Mouse (Mus musculus) heart, embryonic 16.5 days (tissue): Measurements from ENCODE around the gene Lmo1. TPM values are rescaled to one million over a fixed set of nuclear protein-coding genes. Genes with fewer than 3 reads are reported as not detected.

Experiments
- ATAC-seq: fragments of 200-750 bp; cut with Nextera tagmentation; replicated peaks from 2 replicates; pipeline ENCODE4 v1.8.0; 2017; ENCODE audit warnings: moderate number of reproducible peaks; ENCODE audit not compliant: insufficient read depth, low FRiP score; ENCODE audit errors: extremely low read depth
- H3K27ac ChIP-seq: fragments of 300-500 bp; sonication (generic); 2 replicates; pipeline ENCODE4 v1.5.1; 2014; ENCODE audit warnings: mild to moderate bottlenecking, low read length, control low read depth, moderate library complexity
- H3K27me3 ChIP-seq: fragments of 300-500 bp; sonication (generic); 2 replicates; pipeline ENCODE4 v1.6.1; 2014; ENCODE audit warnings: low read length, mixed read lengths; ENCODE audit not compliant: control insufficient read depth, insufficient read depth
- H3K36me3 ChIP-seq: fragments of 300-500 bp; sonication (generic); 2 replicates; pipeline ENCODE4 v1.6.1; 2014; ENCODE audit not compliant: control insufficient read depth, insufficient read depth
- H3K4me1 ChIP-seq: fragments of 300-500 bp; sonication (generic); 2 replicates; pipeline ENCODE4 v1.6.1; 2014; ENCODE audit warnings: low read length, mixed read lengths; ENCODE audit not compliant: control insufficient read depth, insufficient read depth
- H3K4me2 ChIP-seq: fragments of 300-500 bp; sonication (generic); 2 replicates; pipeline ENCODE4 v1.6.1; 2014; ENCODE audit warnings: low read depth, mild to moderate bottlenecking, control low read depth, low read length
- H3K4me3 ChIP-seq: fragments of 300-500 bp; sonication (generic); 2 replicates; pipeline ENCODE4 v1.5.1; 2014; ENCODE audit warnings: mild to moderate bottlenecking, control low read depth, low read length
- H3K9ac ChIP-seq: fragments of 300-500 bp; sonication (generic); 2 replicates; pipeline ENCODE4 v1.6.1; 2014; ENCODE audit warnings: low read length, control low read depth
- H3K9me3 ChIP-seq: fragments of 300-500 bp; sonication (generic); replicated peaks from 2 replicates; pipeline ENCODE4 v1.6.1; 2016; ENCODE audit warnings: low read length; ENCODE audit not compliant: control insufficient read depth
- WGBS: fragments of 180-500 bp; shearing (Covaris S2); extraction: QIAGEN DNeasy Blood & Tissue Kit; methylation state at CpG from one replicate; pipeline ENCODE4 v1.1.7; 2014; 5-methylcytosine and 5-hydroxymethylcytosine counted together
- polyA plus RNA-seq: library from polyadenylated mRNA; unstranded; fragments of >200 nt; fragmentation: Nextera tagmentation; extraction: Ambion mirVana; gene quantifications from 2 replicates; pipeline ENCODE4 v1.2.1, GENCODE M21; 2015

Gene Lmo1
- polyA plus RNA-seq, 1 experiment from 2014 or later, result 2.1 TPM

DNA sequence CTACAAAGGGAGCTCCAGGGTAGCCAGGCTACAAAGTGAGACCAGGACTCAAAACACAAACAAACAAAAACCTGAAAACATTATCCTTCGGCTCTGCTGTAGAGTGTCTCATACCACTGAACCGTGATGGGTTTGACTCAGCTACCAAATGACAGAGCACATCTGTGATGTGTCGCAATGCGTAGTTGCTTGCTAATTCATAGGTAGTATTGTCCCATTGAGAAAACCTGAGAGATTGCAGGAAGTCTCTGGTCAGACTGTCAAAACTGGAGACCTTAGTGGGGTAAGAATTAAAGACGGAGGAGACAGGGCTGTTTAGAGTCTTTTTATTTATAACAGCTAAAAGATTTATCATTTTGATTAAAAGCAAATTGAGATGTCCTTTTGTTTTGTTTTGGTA is 10.6 kb upstream of the Lmo1 start:
- H3K4me2 ChIP-seq, result no peak overlapping the region
- 69% methylated on average over 5 of the region's 5 CpGs for WGBS
- no peak overlapping the region for H3K4me3 ChIP-seq
- H3K27ac ChIP-seq, result no peak overlapping the region
- H3K4me1 ChIP-seq, result peaks cover 11% of the 10 kb centered on the region
- H3K9ac ChIP-seq, result no peak overlapping the region
- H3K36me3 ChIP-seq, result no peaks in the 10 kb centered on the region
- no peaks in the 10 kb centered on the region for H3K27me3 ChIP-seq
- H3K9me3 ChIP-seq, result no peaks in the 10 kb centered on the region
- ATAC-seq, result no peak

DNA sequence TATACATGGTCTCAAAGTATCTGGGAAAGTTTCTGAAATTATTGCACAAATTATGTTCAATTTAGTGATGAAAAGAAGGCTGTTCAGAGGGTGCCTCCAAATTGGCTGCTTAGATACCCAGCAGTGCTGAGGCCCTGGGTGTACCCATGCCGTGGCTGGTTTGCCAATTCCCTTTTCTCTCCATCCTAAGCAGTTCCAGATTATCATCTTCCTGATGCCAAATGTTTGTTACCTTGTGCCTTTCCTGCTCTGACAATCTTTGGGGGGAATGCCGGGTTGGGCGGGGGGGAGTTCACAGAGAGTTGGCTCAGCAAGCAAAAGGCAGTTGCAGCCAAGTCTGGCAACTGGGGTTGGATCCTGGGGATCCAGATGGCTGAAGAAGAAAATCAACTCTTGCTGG is 1.7 kb upstream of the Lmo1 start:
- Histone ChIP-seq H3K9me3 (no peaks in the 10 kb centered on the region), H3K36me3 (no peaks in the 10 kb centered on the region), H3K4me2 (no peak overlapping the region), H3K9ac (no peak overlapping the region), H3K4me3 (no peak overlapping the region), H3K27me3 (peaks cover 41% of the 10 kb centered on the region), H3K4me1 (peaks cover 3% of the 10 kb centered on the region), H3K27ac (no peak overlapping the region)
- WGBS, result 62% methylated on average over 3 of the region's 3 CpGs
- no peak for ATAC-seq

GRCm38 (mm10) chr7:109175670-109176625 is 941 bp upstream of the Lmo1 start:
- H3K9me3 ChIP-seq, result no peaks in the 10 kb centered on the region
- no peak overlapping the region; the same call in 1 of the 2 replicates for H3K9ac ChIP-seq
- H3K36me3 ChIP-seq, result no peaks in the 10 kb centered on the region
- H3K4me1 ChIP-seq, result peaks cover 3% of the 10 kb centered on the region
- WGBS, result 29% methylated on average over 13 of the region's 13 CpGs
- peak overlapping the region; percentile 72 for H3K4me2 ChIP-seq
- peak overlapping the region; percentile 68; the same call in 1 of the 2 replicates for H3K4me3 ChIP-seq
- H3K27ac ChIP-seq, result no peak overlapping the region
- H3K27me3 ChIP-seq, result peaks cover 45% of the 10 kb centered on the region
- no peak for ATAC-seq

DNA sequence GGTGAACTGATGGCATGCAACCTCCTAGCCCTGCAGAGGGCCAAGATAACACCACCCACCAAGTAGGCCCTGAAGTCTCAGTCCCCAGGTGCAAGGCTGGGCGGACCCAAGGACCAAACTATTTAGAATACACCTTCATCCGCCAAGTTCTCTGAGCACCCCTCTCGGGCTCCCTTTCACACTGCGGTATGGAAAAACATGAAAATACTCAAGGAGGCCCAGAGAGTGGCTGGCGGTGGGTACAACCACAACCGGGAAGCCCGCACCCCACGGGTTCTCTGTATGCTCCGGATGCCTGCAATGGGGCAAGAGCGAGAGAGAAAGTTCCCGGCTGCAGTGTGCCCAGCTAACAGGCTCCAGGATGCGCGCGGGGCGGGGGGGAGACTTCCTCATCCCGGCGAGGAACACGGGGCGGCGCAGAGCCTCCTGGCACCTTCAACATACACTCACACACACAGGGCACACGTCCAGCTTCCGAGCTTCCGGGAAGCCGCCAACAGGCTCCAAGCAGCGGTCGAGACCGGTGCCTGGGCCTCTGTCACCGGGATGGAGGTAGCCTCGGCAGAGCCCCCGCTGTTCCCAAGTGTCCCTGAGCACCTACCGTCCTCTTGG is 564 bp downstream of the Lmo1 start:
- Histone ChIP-seq H3K27ac (no peak overlapping the region), H3K27me3 (peaks cover 51% of the 10 kb centered on the region), H3K4me2 (peak overlapping the region; percentile 72), H3K9me3 (no peaks in the 10 kb centered on the region), H3K9ac (peak overlapping the region; percentile 56), H3K36me3 (no peaks in the 10 kb centered on the region), H3K4me3 (peak overlapping the region; percentile 68), H3K4me1 (peaks cover 9% of the 10 kb centered on the region)
- WGBS, result 5% methylated on average over 31 of the region's 31 CpGs
- ATAC-seq, result 0 out of 2 replicates have a peak, but pooled peaks have one; percentile 30

GRCm38 (mm10) chr7:109171874-109172273 is 3.1 kb downstream of the Lmo1 start:
- Histone ChIP-seq H3K4me3 (no peak overlapping the region), H3K36me3 (no peaks in the 10 kb centered on the region), H3K4me2 (no peak overlapping the region), H3K27me3 (peaks cover 72% of the 10 kb centered on the region), H3K9ac (no peak overlapping the region), H3K4me1 (peaks cover 11% of the 10 kb centered on the region), H3K27ac (no peak overlapping the region), H3K9me3 (no peaks in the 10 kb centered on the region)
- ATAC-seq, result no peak
- 58% methylated on average over 3 of the region's 3 CpGs for WGBS

- WGBS, result under 1% methylated on average over 17 of the region's 17 CpGs
- Histone ChIP-seq H3K9ac (no peak overlapping the region), H3K4me3 (peak overlapping the region; percentile 53), H3K27me3 (peaks cover 74% of the 10 kb centered on the region), H3K4me1 (peaks cover 9% of the 10 kb centered on the region), H3K36me3 (no peaks in the 10 kb centered on the region), H3K27ac (no peak overlapping the region), H3K9me3 (no peaks in the 10 kb centered on the region), H3K4me2 (peak overlapping the region; percentile 92)
- peak; percentile 69 for ATAC-seq
Measured at GRCm38 (mm10) chr7:109170441-109170820, 4.6 kb downstream of the Lmo1 start.

GRCm38 (mm10) chr7:109169505-109170440 is 5.2 kb downstream of the Lmo1 start:
- H3K36me3 ChIP-seq, result no peaks in the 10 kb centered on the region
- ATAC-seq, result no peak
- H3K27me3 ChIP-seq, result peaks cover 72% of the 10 kb centered on the region
- peak overlapping the region; percentile 92 for H3K4me2 ChIP-seq
- H3K9me3 ChIP-seq, result no peaks in the 10 kb centered on the region
- H3K4me3 ChIP-seq, result peak overlapping the region; percentile 53
- WGBS, result under 1% methylated on average over 58 of the region's 72 CpGs
- peak overlapping the region; percentile 56; the same call in 1 of the 2 replicates for H3K9ac ChIP-seq
- H3K4me1 ChIP-seq, result peaks cover 8% of the 10 kb centered on the region
- no peak overlapping the region for H3K27ac ChIP-seq

DNA sequence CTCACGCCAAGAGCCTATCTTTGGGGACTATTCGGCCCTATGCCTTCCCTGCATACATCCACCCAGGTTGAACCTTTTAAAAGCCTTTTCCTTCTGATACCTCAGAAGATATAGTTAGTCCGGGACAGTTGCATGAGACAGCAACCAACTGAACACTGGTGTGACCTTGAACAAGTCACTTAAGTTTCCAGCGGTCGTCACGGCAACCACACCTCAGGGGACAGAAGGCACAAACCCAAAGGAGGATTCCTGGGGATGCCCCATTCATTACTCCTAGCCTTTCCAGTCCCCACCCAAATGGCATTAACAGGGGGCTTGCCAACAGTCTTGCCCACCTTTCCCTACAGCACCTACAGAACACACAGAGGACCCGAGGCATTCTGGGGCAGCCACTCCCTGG is 6.3 kb downstream of the Lmo1 start:
- no peak overlapping the region for H3K4me2 ChIP-seq
- H3K4me3 ChIP-seq, result no peak overlapping the region
- 82% methylated on average over 7 of the region's 7 CpGs for WGBS
- H3K9ac ChIP-seq, result no peak overlapping the region
- no peak overlapping the region for H3K27ac ChIP-seq
- H3K4me1 ChIP-seq, result peaks cover 8% of the 10 kb centered on the region
- no peaks in the 10 kb centered on the region for H3K36me3 ChIP-seq
- peaks cover 66% of the 10 kb centered on the region for H3K27me3 ChIP-seq
- H3K9me3 ChIP-seq, result no peaks in the 10 kb centered on the region
- no peak for ATAC-seq
